Mouse (Mus musculus) kidney, adult 8-10 months (tissue): ENCODE results near the gene 9830107B12Rik.
"Not testable (repeated sequence)": the region's sequence is repeated elsewhere in the genome, so short reads cannot be mapped to it uniquely, and the experiment has no call there.

Experiments
- DNase-seq, 2 experiments: peaks; one replicate each; pipeline ENCODE4 v3.0.0; 2022

Gene 9830107B12Rik

GRCm38 (mm10) chr17:48146120-48146519 lies at the start of gene 9830107B12Rik:
9830107B12Rik (minus strand) TSS chr17:48146268.
- DNase-seq: no peak

- DNase-seq: no peak
Measured at GRCm38 (mm10) chr17:48192366-48192765, 46.3 kb upstream of the 9830107B12Rik start.

- no peak for DNase-seq
Measured at GRCm38 (mm10) chr17:48185252-48185651, 39.2 kb upstream of the 9830107B12Rik start.

GRCm38 (mm10) chr17:48167103-48167502 lies 21.0 kb upstream of the 9830107B12Rik start, which contains the start of gene A530064D06Rik:
A530064D06Rik (minus strand) TSS chr17:48167275.
- not testable (repeated sequence) for DNase-seq

DNA sequence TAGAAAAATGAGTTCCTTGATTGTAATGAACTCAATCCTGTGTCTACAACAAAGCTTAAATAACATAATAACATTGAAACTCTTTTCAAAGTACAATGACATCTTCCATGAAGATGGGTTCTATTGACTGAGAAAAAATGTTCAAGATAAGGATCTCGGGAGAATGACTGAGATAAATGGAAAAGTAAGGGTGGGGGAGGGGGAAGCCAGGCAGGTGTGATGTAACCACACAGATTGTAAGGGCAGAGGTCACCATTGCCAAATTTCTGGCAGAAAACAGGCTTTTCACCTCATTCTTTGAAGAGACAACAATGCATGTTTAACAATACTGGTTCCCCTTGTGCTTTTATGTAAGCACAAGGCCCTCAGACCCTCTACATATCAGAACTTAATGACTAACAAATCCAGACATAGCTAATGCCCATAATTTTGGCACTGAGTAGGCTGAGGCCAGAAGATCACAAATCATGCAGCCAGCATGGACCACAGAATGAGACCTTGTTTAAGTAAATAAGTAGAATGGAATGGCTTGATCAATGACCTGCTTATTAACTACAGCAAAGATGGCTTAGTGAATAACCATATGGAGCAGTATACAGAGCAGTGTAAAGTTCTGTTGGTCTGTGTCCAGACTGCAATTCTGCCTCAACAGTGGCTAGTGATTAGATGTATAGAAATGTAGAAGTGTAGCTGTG lies 11.5 kb upstream of the 9830107B12Rik start:
- no peak for DNase-seq

DNA sequence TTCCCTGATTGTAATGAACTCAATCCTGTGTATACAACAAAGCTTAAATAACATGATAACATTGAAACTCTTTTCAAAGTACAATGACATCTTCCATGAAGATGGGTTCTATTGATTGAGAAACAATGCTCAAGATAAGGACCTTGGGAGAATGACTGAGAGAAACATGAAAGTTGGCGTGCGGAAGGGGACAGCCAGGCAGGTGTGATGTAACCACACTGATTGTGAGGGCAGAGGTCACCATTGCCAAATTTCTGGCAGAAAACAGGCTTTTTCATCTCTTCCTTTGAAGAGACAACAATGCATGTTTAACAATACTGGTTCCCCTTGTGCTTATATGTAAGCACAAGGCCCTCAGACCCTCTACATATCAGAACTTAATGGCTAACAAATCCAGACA lies 13.3 kb downstream of the 9830107B12Rik start:
- no peak for DNase-seq

DNA sequence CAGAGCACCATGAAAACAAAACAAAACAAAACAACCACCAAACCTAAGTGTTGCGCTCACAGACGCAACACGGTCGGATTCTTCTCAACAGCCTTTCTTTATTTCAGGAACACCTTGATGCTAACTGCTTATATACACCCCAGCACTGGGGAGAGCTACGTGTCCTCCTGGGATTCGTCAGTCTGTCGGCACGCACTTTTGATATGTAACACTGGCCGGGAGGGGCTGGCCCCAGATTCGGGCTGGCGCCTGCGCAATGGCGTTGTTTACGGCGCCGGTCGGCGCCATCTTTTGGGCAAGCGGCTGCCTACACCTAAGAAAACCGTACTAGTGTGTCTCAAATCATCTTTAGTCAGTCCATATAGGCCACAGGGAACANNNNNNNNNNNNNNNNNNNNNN lies 25.6 kb downstream of the 9830107B12Rik start:
- DNase-seq: no peak

DNA sequence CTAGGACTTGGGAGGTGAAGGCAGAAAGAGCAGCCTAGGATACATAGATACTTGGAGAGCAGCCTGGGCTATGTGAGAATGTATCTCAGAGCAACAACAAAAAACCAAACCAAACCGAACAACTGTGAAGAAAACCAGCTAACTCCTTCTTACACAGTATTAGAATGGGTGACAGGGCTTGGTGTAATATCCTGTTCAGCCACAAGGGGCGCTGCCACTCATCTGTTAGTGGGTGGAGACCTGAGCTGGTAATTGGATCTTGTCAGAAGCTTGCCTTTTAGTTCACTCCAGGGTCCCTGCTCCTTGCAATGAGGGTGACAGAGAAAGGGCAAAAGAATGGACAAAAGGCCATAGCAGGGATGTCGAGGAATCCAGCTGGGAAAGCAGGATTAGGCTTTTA lies 26.4 kb downstream of the 9830107B12Rik start:
- peak; percentile 41 to 79 for DNase-seq

DNA sequence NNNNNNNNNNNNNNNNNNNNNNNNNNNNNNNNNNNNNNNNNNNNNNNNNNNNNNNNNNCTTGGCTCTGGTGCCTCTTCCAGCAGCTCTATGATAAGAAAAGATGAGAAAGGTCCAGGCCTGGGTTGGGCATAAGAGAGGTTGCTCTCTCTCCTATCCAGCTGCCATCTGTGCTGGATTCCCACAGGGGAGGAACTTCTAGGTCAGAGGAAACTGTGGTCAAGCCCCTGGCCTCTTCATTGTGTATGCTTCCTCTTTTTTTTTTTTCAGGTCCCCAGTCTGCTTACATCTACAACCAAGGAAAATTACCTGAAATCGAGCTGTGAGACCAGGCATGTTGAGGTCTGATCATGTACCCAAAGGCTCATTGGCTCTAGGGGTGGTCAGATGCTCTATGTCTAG lies 27.5 kb downstream of the 9830107B12Rik start:
- DNase-seq: no peak

DNA sequence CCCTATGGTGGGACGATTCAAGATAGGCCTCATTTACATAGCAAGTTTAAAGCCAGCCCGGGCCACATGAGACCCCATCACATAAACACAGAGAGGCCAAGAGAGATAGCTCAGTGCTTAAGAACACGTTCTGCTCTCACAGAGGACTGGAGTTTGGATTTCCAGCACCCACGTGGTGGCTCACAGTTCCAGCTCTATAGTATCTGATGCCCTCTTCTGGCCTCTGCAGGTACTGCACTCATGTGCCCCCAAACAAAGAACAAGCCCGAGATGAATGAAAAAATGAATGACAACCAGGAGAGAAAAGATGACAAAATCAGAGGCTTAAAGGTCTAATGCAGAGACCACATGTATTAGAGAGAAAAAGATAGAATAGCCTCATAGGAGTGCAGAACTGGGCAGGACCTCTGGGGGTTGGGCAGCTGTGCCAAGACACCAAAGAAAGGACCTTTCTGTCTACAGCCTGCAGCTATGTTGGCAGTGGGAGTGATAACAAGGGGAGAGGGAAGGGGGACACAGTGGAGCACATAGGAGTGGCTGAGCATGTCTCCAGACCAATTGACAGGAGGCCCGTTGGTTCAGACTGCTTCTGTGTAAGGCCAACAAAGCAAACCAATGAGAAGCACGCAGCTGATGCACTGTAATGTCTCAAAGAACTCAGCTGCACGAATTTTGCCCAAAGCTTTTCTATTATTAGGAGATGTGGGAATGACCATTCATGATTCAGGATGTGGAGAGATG lies 35.4 kb downstream of the 9830107B12Rik start:
- DNase-seq: peak in 1 of 2 experiments; percentile 37

GRCm38 (mm10) chr17:48108520-48108919 lies 37.5 kb downstream of the 9830107B12Rik start:
- no peak for DNase-seq

GRCm38 (mm10) chr17:48107862-48108261 lies 38.2 kb downstream of the 9830107B12Rik start:
- DNase-seq: no peak

- DNase-seq: no peak
Measured at GRCm38 (mm10) chr17:48107333-48107732, 38.7 kb downstream of the 9830107B12Rik start.

- peak; percentile 69 to 86 for DNase-seq
Measured at GRCm38 (mm10) chr17:48100441-48101417, 45.3 kb downstream of the 9830107B12Rik start.

GRCm38 (mm10) chr17:48099312-48099711 lies 46.8 kb downstream of the 9830107B12Rik start:
- no peak for DNase-seq

- no peak for DNase-seq
Measured at GRCm38 (mm10) chr17:48098528-48098890, 47.6 kb downstream of the 9830107B12Rik start.

GRCm38 (mm10) chr17:48097743-48098527 lies 48.1 kb downstream of the 9830107B12Rik start:
- DNase-seq: no peak

DNA sequence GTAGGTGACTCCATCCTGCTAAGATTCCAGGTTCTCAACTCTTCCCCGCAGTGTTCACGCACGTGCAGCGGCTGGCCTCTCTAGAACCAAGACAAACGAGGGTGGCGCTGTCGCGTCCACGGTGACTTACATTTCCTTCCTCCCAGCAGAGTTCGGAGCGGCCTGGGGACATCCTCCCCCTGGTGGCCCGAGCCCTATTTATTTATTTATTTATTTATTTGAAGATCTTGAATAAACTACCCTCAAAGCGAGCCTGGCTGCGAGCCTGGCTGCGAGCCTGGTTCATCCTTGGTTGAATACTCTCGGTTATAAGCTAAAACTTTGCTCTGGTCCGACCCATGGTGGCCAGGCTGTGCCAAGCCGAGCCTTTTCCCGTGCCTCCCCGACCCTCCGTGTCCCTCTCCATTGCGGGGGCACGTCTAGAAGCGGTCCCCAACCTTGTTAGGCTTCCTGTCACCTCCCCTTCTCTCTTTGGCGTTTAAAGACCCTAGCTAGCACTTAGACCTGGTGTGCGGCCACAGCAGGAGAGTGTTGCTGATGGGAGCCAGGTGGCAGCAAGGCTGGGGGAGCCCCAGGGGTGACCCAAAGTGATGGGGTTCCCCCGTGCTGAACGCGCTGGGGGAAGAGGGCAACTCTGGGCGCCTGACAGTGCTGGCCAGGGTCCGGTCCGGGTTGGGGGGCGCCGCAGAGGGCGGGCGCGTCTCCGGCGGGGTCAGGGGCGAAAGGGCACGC lies 48.9 kb downstream of the 9830107B12Rik start:
- peak in 1 of 2 experiments; percentile 20 for DNase-seq

GRCm38 (mm10) chr17:48096321-48096720 lies 49.7 kb downstream of the 9830107B12Rik start:
- no peak for DNase-seq

- no peak for DNase-seq
Measured at GRCm38 (mm10) chr17:48095718-48096121, 50.3 kb downstream of the 9830107B12Rik start.
